Mouse (Mus musculus) mesoderm, embryonic 11.5 days (tissue): Measurements from ENCODE around the gene Sipa1l2.
"Not testable (repeated sequence)": the region's sequence is repeated elsewhere in the genome, so short reads cannot be mapped to it uniquely, and the experiment has no call there.

ENCODE experiments used
- DNase-seq: peaks from one replicate; pipeline ENCODE4 v3.0.0-alpha.2; 2012; ENCODE audit warnings: low read depth, low spot score

Gene Sipa1l2

GRCm38 (mm10) chr8:125406453-125406852 lies 163.2 kb downstream of the Sipa1l2 start:
- no peak for DNase-seq

- DNase-seq = no peak
Measured at GRCm38 (mm10) chr8:125401350-125401749, 168.3 kb downstream of the Sipa1l2 start.

GRCm38 (mm10) chr8:125397981-125398380 lies 171.6 kb downstream of the Sipa1l2 start:
- no peak for DNase-seq

- not testable (repeated sequence) for DNase-seq
Measured at GRCm38 (mm10) chr8:125395682-125396081, 173.9 kb downstream of the Sipa1l2 start.

GRCm38 (mm10) chr8:125395032-125395431 lies 174.6 kb downstream of the Sipa1l2 start:
- no peak for DNase-seq

- DNase-seq = no peak
Measured at GRCm38 (mm10) chr8:125391685-125392084, 177.9 kb downstream of the Sipa1l2 start.

GRCm38 (mm10) chr8:125391271-125391670 lies 178.3 kb downstream of the Sipa1l2 start:
- DNase-seq = no peak

GRCm38 (mm10) chr8:125390506-125390895 lies 179.1 kb downstream of the Sipa1l2 start:
- no peak for DNase-seq

- DNase-seq = no peak
Measured at GRCm38 (mm10) chr8:125389756-125390505, 179.7 kb downstream of the Sipa1l2 start.

GRCm38 (mm10) chr8:125389280-125389679 lies 180.3 kb downstream of the Sipa1l2 start:
- DNase-seq = no peak

GRCm38 (mm10) chr8:125388404-125389180 lies 181.0 kb downstream of the Sipa1l2 start:
- no peak for DNase-seq

- DNase-seq = peak; percentile 44
Measured at GRCm38 (mm10) chr8:125385519-125386150, 184.0 kb downstream of the Sipa1l2 start.

- DNase-seq = no peak
Measured at GRCm38 (mm10) chr8:125384551-125385183, 184.9 kb downstream of the Sipa1l2 start.

- no peak for DNase-seq
Measured at GRCm38 (mm10) chr8:125381674-125382073, 187.9 kb downstream of the Sipa1l2 start.

- DNase-seq = no peak
Measured at GRCm38 (mm10) chr8:125379939-125380338, 189.7 kb downstream of the Sipa1l2 start.

GRCm38 (mm10) chr8:125379156-125379555 lies 190.5 kb downstream of the Sipa1l2 start:
- no peak for DNase-seq

GRCm38 (mm10) chr8:125377704-125378103 lies 191.9 kb downstream of the Sipa1l2 start:
- DNase-seq = no peak

GRCm38 (mm10) chr8:125376448-125376845 lies 193.2 kb downstream of the Sipa1l2 start:
- DNase-seq = no peak

GRCm38 (mm10) chr8:125375659-125376447 lies 193.8 kb downstream of the Sipa1l2 start:
- DNase-seq = no peak

- DNase-seq = no peak
Measured at GRCm38 (mm10) chr8:125372596-125372995, 197.0 kb downstream of the Sipa1l2 start.
